Mouse (Mus musculus): ENCODE data around the gene Eaf2. TPM values are rescaled to one million over a fixed set of nuclear protein-coding genes. Genes with fewer than 3 reads are reported as not detected.

Gene Eaf2
- polyA plus RNA-seq, 1 experiment from 2014 or later: 2.5 TPM

DNA sequence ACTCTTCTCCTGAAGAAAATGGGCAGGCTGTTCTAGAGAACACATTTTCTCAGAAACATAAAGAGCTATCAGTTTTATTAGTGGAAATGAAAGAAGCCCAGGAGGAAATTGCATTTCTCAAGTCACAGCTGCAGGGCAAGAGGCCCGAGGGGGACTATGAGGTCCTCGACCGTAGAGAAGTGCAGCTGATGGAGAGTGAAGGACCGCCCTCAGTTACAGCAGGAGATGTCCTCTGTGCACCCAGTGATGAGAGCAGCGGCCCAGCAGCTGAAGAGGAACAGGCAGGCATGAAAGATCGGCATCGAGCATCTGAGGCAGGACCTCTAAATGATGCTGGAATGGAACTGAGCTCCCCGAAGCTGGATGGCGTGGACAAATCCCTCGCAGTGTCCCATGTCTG is 37.1 kb upstream of the Eaf2 start:
- Histone ChIP-seq H3K4me3 (ENCODE audit: low read depth, low read length) (no peak overlapping the region), H3K9ac (ENCODE audit: low read length) (no peak overlapping the region), H3K4me2 (ENCODE audit: low read length) (no peak overlapping the region), H3K27ac (ENCODE audit: low read depth) (no peak overlapping the region), H3K4me1 (replicated peaks; ENCODE audit: control insufficient read depth, insufficient read depth, low read length) (no peaks in the 10 kb centered on the region; the same call in 1 of the 2 replicates), H3K27me3 (replicated peaks; ENCODE audit: control insufficient read depth, insufficient read depth, low read length) (no peaks in the 10 kb centered on the region), H3K9me3 (ENCODE audit: control insufficient read depth, low read length) (no peaks in the 10 kb centered on the region), H3K36me3 (ENCODE audit: control insufficient read depth, insufficient read depth, low read length) (peaks cover 77% of the 10 kb centered on the region)
- ATAC-seq (replicated peaks; ENCODE audit: low FRiP score, low TSS enrichment, low read depth) (no peak), DNase-seq (ENCODE audit: low spot score) (no peak)
- 87% methylated on average over 10 of the region's 10 CpGs for WGBS

DNA sequence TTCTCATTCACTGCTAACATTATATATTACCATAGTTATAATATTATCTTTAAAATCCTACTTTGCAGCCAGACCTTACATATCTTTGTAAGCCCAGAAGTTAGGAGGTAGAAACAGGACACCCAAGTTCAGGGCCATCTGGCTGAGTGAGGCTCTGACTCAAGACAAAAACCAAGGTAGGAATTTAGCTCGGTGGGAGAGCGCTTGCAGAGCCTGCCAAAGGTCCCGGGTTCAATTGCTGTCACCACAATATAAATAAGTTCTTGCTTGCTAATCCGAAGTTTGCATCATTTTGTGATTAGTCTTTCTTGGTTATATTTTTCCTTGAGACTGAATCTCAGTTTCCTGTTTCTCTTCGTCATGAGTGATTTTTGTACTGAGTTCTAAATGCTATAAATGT is 28.4 kb upstream of the Eaf2 start:
- Histone ChIP-seq H3K4me2 (ENCODE audit: low read length) (no peak overlapping the region), H3K4me1 (replicated peaks; ENCODE audit: control insufficient read depth, insufficient read depth, low read length) (no peaks in the 10 kb centered on the region), H3K9ac (ENCODE audit: low read length) (no peak overlapping the region), H3K9me3 (ENCODE audit: control insufficient read depth, low read length) (no peaks in the 10 kb centered on the region), H3K36me3 (ENCODE audit: control insufficient read depth, insufficient read depth, low read length) (peaks cover 80% of the 10 kb centered on the region), H3K4me3 (ENCODE audit: low read depth, low read length) (no peak overlapping the region), H3K27me3 (replicated peaks; ENCODE audit: control insufficient read depth, insufficient read depth, low read length) (no peaks in the 10 kb centered on the region), H3K27ac (ENCODE audit: low read depth) (no peak overlapping the region)
- DNase-seq (ENCODE audit: low spot score) (no peak), ATAC-seq (replicated peaks; ENCODE audit: low FRiP score, low TSS enrichment, low read depth) (no peak)
- WGBS: 84% methylated on average over 5 of the region's 5 CpGs

DNA sequence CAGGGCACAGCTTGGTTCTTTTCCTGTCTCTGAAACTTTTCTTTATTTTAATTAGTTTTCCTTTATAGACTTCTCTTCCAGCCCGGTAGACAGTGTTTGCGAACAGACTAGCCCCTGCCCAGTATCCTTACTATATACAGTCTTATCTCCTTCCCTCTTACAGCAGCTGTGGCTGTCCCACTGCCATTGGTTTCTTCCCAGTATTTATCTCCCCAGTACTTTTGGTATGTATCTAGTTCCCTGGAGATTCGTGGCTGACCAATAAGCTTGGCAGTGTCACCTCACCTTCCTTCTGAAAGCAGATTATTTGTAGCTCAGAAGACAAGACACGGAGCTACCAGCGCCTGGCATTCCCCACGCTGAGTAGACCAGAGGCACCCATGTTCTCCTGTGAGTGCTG is 21.9 kb upstream of the Eaf2 start:
- Histone ChIP-seq H3K27me3 (replicated peaks; ENCODE audit: control insufficient read depth, insufficient read depth, low read length) (no peaks in the 10 kb centered on the region), H3K9me3 (ENCODE audit: control insufficient read depth, low read length) (no peaks in the 10 kb centered on the region), H3K9ac (ENCODE audit: low read length) (no peak overlapping the region), H3K36me3 (ENCODE audit: control insufficient read depth, insufficient read depth, low read length) (peaks cover 87% of the 10 kb centered on the region), H3K4me3 (ENCODE audit: low read depth, low read length) (no peak overlapping the region), H3K27ac (ENCODE audit: low read depth) (no peak overlapping the region), H3K4me1 (replicated peaks; ENCODE audit: control insufficient read depth, insufficient read depth, low read length) (no peaks in the 10 kb centered on the region), H3K4me2 (ENCODE audit: low read length) (no peak overlapping the region)
- no peak for ATAC-seq (replicated peaks; ENCODE audit: low FRiP score, low TSS enrichment, low read depth)
- no peak for DNase-seq (ENCODE audit: low spot score)
- 94% methylated on average over 6 of the region's 6 CpGs for WGBS

DNA sequence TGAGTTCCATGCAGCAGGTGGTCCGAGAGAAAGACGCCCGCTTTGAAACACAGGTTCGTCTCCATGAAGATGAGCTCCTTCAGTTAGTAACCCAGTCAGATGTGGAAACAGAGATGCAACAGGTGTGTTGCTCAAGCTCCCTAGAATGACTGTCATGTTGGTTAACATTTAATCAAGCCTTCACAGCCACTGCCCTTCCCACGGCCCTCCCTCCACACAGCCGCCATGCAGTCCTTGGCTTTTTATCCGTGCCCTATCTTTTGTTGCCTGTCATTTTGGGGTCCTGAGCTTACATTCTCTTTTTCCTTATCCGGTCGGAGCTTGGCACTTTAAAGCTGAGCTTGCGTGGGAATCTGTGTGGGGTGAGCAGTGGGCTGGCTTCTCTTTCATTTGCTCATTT is 18.5 kb upstream of the Eaf2 start:
- ATAC-seq (replicated peaks; ENCODE audit: low FRiP score, low TSS enrichment, low read depth): no peak
- Histone ChIP-seq H3K4me2 (ENCODE audit: low read length) (no peak overlapping the region), H3K4me1 (replicated peaks; ENCODE audit: control insufficient read depth, insufficient read depth, low read length) (no peaks in the 10 kb centered on the region), H3K4me3 (ENCODE audit: low read depth, low read length) (no peak overlapping the region), H3K9me3 (ENCODE audit: control insufficient read depth, low read length) (no peaks in the 10 kb centered on the region), H3K27ac (ENCODE audit: low read depth) (no peak overlapping the region), H3K36me3 (ENCODE audit: control insufficient read depth, insufficient read depth, low read length) (peaks cover 82% of the 10 kb centered on the region), H3K27me3 (replicated peaks; ENCODE audit: control insufficient read depth, insufficient read depth, low read length) (no peaks in the 10 kb centered on the region), H3K9ac (ENCODE audit: low read length) (no peak overlapping the region)
- no peak for DNase-seq (ENCODE audit: low spot score)
- 90% methylated on average over 10 of the region's 10 CpGs for WGBS

DNA sequence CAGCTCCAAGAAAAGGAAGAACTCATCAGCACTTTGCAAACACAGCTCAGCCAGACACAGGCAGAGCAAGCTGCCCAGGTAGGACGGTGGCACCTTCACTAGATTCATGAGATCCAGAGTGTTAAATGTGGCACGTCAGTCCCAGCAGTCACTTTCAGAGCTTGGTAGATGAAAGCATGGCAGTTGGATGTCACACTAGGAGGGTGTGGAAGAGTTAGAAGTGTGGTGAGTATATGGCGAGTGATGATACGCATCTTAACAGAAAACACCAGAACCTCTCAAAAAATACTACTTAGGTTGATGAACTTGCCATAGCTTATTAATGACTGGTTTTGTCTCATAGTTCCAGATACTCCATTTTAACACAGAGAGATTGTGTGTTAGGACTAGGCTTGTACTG is 16.6 kb upstream of the Eaf2 start:
- Histone ChIP-seq H3K9ac (ENCODE audit: low read length) (no peak overlapping the region), H3K9me3 (ENCODE audit: control insufficient read depth, low read length) (no peaks in the 10 kb centered on the region), H3K4me3 (ENCODE audit: low read depth, low read length) (no peak overlapping the region), H3K4me1 (replicated peaks; ENCODE audit: control insufficient read depth, insufficient read depth, low read length) (no peaks in the 10 kb centered on the region), H3K36me3 (ENCODE audit: control insufficient read depth, insufficient read depth, low read length) (peaks cover 81% of the 10 kb centered on the region), H3K4me2 (ENCODE audit: low read length) (no peak overlapping the region), H3K27me3 (replicated peaks; ENCODE audit: control insufficient read depth, insufficient read depth, low read length) (no peaks in the 10 kb centered on the region), H3K27ac (ENCODE audit: low read depth) (no peak overlapping the region)
- ATAC-seq (replicated peaks; ENCODE audit: low FRiP score, low TSS enrichment, low read depth) (no peak), DNase-seq (ENCODE audit: low spot score) (no peak)
- WGBS: 95% methylated on average over 4 of the region's 4 CpGs

DNA sequence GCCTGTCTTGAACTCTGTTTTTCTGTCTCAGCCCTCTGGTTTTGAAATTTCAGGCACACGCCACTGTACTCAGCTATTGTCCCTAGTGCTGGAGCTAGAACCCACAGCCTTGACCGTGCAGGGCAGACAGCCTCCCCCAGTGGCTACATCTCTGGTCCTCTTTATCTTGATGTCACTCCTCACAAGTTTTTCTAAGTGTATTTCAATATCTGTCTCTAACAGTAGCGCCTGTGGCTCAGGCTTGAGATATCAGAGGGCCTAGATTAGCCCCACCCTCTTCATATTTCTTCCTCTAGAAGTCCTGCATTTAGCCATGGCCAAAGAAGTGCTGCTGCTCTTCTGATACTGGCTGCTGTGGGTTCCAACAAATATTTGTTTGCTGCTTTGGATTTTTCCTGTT is 15.8 kb upstream of the Eaf2 start:
- H3K27me3 ChIP-seq (replicated peaks; ENCODE audit: control insufficient read depth, insufficient read depth, low read length): no peaks in the 10 kb centered on the region
- no peak overlapping the region for H3K9ac ChIP-seq (ENCODE audit: low read length)
- no peaks in the 10 kb centered on the region for H3K9me3 ChIP-seq (ENCODE audit: control insufficient read depth, low read length)
- no peak overlapping the region for H3K27ac ChIP-seq (ENCODE audit: low read depth)
- no peak overlapping the region for H3K4me2 ChIP-seq (ENCODE audit: low read length)
- H3K4me3 ChIP-seq (ENCODE audit: low read depth, low read length): no peak overlapping the region
- no peak for ATAC-seq (replicated peaks; ENCODE audit: low FRiP score, low TSS enrichment, low read depth)
- DNase-seq (ENCODE audit: low spot score): no peak
- WGBS: 91% methylated on average over 3 of the region's 3 CpGs
- peaks cover 81% of the 10 kb centered on the region for H3K36me3 ChIP-seq (ENCODE audit: control insufficient read depth, insufficient read depth, low read length)
- H3K4me1 ChIP-seq (replicated peaks; ENCODE audit: control insufficient read depth, insufficient read depth, low read length): no peaks in the 10 kb centered on the region

DNA sequence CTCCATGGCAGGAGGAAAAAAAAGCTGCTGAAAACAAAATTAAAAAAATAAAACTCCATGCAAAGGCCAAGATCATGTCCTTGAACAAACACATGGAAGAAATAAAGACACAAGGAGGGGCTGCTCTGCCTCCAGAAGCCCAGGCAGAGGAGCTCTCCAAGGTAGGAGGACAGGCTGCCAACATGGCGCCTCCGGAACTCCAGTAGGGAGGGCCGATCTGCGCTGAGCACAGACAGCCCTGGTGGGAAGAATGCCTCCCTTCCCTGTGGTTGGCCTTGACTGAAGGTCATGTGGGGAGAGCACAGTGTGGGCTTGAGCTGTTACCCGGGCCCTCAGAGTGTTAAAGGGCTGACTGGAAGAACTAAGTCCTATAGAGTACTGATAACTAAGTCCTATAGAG is 12.7 kb upstream of the Eaf2 start:
- Histone ChIP-seq H3K4me2 (ENCODE audit: low read length) (no peak overlapping the region), H3K27ac (ENCODE audit: low read depth) (no peak overlapping the region), H3K9ac (ENCODE audit: low read length) (no peak overlapping the region), H3K27me3 (replicated peaks; ENCODE audit: control insufficient read depth, insufficient read depth, low read length) (no peaks in the 10 kb centered on the region), H3K9me3 (ENCODE audit: control insufficient read depth, low read length) (no peaks in the 10 kb centered on the region), H3K36me3 (ENCODE audit: control insufficient read depth, insufficient read depth, low read length) (peaks cover 64% of the 10 kb centered on the region), H3K4me3 (ENCODE audit: low read depth, low read length) (no peak overlapping the region), H3K4me1 (replicated peaks; ENCODE audit: control insufficient read depth, insufficient read depth, low read length) (no peaks in the 10 kb centered on the region)
- 78% methylated on average over 5 of the region's 5 CpGs for WGBS
- ATAC-seq (replicated peaks; ENCODE audit: low FRiP score, low TSS enrichment, low read depth) (no peak), DNase-seq (ENCODE audit: low spot score) (no peak)

DNA sequence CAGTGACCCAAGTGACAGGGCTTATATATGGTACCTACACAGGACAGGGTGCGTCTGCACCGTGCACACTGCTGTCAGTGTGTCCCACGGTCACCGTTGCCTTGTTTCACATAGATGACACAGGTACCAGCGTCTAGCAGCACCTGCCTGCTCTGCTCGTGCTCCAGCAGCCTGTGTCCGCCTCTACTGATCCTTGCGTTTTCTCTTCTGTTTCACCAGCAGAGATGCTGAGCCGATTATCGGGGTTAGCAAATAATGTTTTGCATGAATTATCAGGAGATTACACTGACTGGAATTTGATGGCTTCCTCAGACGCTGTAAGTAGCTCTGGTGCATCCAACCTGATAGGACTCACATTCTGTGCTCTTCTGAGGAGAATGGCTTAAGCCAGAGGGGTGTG is 11.1 kb upstream of the Eaf2 start:
- no peaks in the 10 kb centered on the region for H3K4me1 ChIP-seq (replicated peaks; ENCODE audit: control insufficient read depth, insufficient read depth, low read length)
- ATAC-seq (replicated peaks; ENCODE audit: low FRiP score, low TSS enrichment, low read depth): no peak
- no peaks in the 10 kb centered on the region for H3K27me3 ChIP-seq (replicated peaks; ENCODE audit: control insufficient read depth, insufficient read depth, low read length)
- no peak overlapping the region for H3K9ac ChIP-seq (ENCODE audit: low read length)
- H3K9me3 ChIP-seq (ENCODE audit: control insufficient read depth, low read length): no peaks in the 10 kb centered on the region
- no peak overlapping the region for H3K27ac ChIP-seq (ENCODE audit: low read depth)
- DNase-seq (ENCODE audit: low spot score): no peak
- peaks cover 48% of the 10 kb centered on the region for H3K36me3 ChIP-seq (ENCODE audit: control insufficient read depth, insufficient read depth, low read length)
- no peak overlapping the region for H3K4me3 ChIP-seq (ENCODE audit: low read depth, low read length)
- no peak overlapping the region for H3K4me2 ChIP-seq (ENCODE audit: low read length)
- WGBS: 95% methylated on average over 11 of the region's 11 CpGs

DNA sequence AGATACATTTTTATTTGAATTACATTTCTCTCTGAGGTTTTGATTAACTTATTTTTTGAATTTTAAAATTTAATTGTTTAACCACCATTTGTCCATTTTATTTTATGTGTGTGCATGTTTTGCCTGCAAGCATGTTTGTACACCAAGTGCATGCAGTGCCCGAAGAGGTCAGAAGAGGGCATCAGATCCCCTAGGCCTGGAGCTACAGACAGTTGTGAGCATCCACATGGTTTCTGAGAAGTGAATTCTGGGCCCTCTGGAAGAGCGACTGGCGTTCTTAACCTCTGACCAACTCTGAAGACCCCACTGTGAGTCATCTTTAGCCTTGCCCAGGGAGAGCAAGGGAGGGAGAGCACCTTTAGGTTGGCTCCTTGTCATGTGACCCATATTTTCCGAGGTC is 10.1 kb upstream of the Eaf2 start:
- no peak overlapping the region for H3K27ac ChIP-seq (ENCODE audit: low read depth)
- ATAC-seq (replicated peaks; ENCODE audit: low FRiP score, low TSS enrichment, low read depth) (no peak), DNase-seq (ENCODE audit: low spot score) (no peak)

More for the DNA sequence above, 10.1 kb upstream of the Eaf2 start:
- no peak overlapping the region for H3K4me2 ChIP-seq (ENCODE audit: low read length)
- H3K9me3 ChIP-seq (ENCODE audit: control insufficient read depth, low read length): no peaks in the 10 kb centered on the region
- no peak overlapping the region for H3K9ac ChIP-seq (ENCODE audit: low read length)
- no peaks in the 10 kb centered on the region; the same call in 1 of the 2 replicates for H3K4me1 ChIP-seq (replicated peaks; ENCODE audit: control insufficient read depth, insufficient read depth, low read length)
- H3K36me3 ChIP-seq (ENCODE audit: control insufficient read depth, insufficient read depth, low read length): peaks cover 39% of the 10 kb centered on the region
- H3K27me3 ChIP-seq (replicated peaks; ENCODE audit: control insufficient read depth, insufficient read depth, low read length): no peaks in the 10 kb centered on the region
- no peak overlapping the region for H3K4me3 ChIP-seq (ENCODE audit: low read depth, low read length)
- WGBS: 81% methylated on average over 4 of the region's 4 CpGs

Data from intestine, embryonic 14.5 days (tissue).